Mouse (Mus musculus) olfactory bulb, adult 2 months (tissue): Measurements from ENCODE around the gene Gtf2a1.

Experiments used
- CTCF ChIP-seq: fragments of 200-500 bp; IDR thresholded peaks from 2 replicates; pipeline ENCODE4 v1.5.1; 2012; ENCODE audit warnings: low read depth, mild to moderate bottlenecking, low read length, moderate library complexity; ENCODE audit not compliant: insufficient read depth
- POLR2A ChIP-seq: fragments of 200-500 bp; IDR thresholded peaks from 2 replicates; pipeline ENCODE4 v1.6.1; 2012; ENCODE audit warnings: mild to moderate bottlenecking, low read depth, low read length, moderate library complexity; ENCODE audit not compliant: insufficient read depth

GRCm38 (mm10) chr12:91583409-91583808 lies 6.9 kb downstream of the Gtf2a1 start:
- TF ChIP-seq POLR2A (no peak), CTCF (no peak)
